Mouse (Mus musculus) liver, adult (tissue): ENCODE data around the gene Cmtm1.
"Not testable (repeated sequence)": the region's sequence is repeated elsewhere in the genome, so short reads cannot be mapped to it uniquely, and the experiment has no call there.

Experiments used
- GATA4 ChIP-seq: IDR thresholded peaks from 2 replicates; pipeline ENCODE4 v1.6.1; 2014; ENCODE audit warnings: mild to moderate bottlenecking, low read length; ENCODE audit not compliant: insufficient replicate concordance

Cmtm1 gene

DNA sequence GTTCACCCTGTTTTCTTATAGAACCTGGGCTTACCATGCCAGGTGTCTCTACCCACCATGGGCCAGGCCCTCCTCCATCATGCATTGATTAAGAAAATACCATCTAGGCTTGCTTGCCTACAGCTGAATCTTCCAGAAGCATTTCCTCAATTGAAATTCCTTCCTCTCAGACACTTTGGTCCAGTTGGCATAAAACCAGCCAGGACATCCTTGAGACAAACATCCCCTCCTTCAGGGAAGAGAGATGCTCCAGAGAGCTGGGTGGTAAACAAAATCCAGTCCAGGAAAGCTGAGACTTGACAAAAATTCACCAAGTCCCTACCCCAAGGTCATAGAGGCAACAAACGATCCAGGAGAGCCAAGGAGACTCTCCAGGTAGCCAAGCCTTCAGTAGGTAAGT, 24.3 kb upstream of the Cmtm1 start:
- TF ChIP-seq GATA4, result no peak

DNA sequence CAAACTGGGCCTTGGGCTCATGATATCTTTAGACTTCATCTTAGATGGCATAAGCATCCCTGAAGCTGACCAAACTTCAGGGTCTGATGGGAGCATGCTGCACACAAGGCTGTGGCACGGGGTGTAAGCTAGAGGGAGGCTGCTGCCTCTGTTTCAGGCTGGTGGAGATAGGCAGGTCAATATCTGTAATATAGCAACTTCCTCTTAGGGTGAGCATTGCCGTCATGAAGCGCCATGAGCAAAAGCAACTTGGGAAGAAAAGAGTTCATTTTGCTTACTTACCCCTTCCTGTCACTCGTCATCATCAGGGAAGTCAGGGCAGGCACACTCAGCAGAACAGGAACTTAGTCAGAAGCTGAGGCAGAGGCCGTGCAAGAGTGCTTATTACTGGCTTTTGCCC, 23.8 kb upstream of the Cmtm1 start:
- no peak for TF ChIP-seq GATA4

DNA sequence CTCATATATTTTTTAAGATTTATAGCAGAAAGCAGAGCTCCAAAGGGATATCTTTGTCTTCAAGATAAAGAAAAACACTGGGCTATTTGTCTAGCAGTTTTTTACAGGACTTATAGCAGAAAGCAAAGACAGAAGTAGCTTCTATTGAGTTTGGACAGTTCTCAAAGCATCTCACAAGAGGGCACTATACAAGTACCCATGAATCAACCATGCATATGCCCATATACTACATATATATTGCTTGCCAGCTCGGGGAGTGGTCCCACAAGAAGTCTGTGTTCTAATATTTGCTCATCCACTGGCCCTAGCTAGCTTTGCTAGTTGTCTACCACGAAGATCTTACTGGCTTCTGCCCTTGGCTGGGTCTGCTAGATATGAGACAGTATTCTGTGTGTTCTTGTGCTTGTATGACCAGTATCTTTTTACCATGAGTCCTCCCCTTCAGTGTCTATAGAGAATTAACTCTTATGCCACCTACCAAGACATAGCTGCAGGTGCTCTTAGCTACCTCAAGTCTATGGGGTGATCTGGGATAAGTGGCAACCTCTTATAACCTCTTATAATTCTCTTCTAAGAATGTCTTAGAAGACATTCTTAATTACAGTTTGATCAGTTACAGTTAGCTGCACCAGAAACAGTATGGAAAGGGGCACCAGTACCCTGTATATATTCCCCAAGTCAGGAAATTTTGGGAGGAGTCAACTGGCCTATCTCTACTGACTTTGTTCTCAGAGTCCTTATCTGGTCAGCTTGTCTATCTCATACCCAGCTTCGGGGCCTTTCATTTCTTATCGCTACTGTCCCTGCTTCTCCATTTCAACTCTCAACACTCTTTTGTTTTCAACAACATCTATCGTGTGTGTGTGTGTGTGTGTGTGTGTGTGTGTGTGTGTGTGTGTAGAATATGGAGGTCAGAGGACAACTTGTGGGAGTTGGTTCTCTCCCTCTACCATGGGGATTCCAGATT, 23.0 kb upstream of the Cmtm1 start:
- TF ChIP-seq GATA4, result no peak

DNA sequence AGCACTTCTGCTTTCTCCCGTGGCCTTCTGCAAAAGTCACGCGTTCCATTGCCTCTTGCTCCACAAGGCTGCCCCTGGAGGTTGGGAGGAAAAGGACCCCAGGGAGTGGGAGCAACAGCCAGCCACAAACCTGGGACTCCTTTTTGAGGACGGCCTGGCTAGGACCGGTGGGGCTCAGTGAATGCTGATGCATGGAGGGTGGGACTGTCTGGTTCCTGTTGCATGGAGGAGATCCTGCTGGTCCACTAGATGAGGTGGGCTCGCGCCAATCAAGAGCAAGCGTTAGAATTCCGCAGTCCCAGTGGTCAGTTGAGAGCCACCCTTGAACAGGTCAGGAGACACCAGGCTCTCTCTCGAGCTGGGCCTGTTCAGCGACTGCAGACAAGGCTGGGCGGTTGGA, 12.0 kb upstream of the Cmtm1 start, which contains the start of gene Cmtm2b:
Cmtm2b (plus strand) TSS at position 301 of the 400 bp plus-strand sequence.
- not testable (repeated sequence) for TF ChIP-seq GATA4

DNA sequence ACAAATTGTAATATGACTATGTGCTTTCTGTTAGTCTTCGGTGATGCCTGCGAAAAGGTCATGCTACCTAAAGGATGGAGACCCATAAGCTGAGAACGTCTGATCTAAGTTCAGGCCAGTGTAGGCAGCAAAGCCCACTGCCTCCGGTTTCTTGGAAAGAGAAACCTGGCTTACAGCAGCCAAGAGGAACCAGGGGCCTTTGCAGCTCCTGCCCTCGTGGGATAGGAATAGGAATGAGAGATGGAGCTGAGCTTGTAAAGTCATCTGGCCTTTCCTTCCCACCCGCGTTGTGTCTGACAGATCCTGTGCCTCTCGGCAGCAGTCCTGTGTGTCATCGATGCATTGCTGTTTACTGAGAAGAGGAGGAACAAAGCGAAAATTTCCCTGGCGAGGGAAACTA, 11.3 kb upstream of the Cmtm1 start, which contains the start of gene Gm11020:
Gm11020 (plus strand) TSS at position 301 of the 400 bp plus-strand sequence.
- TF ChIP-seq GATA4, result not testable (repeated sequence)

DNA sequence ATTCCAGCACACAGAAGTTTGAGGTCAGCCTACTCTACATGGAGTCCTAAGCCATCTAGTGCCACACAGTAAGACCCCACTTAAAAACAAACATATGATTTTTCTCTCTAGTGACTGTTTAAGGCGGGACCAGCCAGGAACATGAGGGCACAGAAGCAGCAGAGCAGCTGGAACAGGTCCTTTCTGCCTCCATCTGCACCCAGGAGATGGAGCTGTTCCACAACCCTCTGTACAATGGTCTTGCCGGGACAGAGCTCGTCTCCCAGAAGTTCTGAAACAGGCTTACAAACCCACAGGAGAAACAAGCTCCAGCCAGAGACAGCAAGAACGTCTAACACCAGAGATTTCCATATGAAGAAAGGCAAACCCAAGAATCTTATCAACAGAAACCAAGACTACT, 3.4 kb upstream of the Cmtm1 start:
- TF ChIP-seq GATA4, result no peak

DNA sequence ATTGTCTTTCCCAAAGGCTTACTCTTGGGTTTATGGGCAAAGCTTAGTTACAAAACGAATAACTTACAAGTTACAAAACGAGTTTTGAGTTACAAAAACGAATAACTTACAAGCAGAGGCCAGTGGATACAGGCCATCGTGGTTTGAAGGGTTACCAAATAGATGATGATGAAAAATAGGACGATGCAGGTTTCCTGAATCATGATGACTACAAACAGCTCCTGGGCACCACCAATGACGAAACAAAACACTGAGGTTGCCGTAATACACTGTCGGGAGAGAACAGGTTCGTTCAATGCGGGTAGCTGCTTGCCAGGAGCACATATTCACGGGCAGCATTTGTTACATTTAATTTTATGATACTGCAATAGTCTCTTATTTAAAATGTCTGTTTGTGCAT, 5.0 kb downstream of the Cmtm1 start:
- no peak for TF ChIP-seq GATA4

DNA sequence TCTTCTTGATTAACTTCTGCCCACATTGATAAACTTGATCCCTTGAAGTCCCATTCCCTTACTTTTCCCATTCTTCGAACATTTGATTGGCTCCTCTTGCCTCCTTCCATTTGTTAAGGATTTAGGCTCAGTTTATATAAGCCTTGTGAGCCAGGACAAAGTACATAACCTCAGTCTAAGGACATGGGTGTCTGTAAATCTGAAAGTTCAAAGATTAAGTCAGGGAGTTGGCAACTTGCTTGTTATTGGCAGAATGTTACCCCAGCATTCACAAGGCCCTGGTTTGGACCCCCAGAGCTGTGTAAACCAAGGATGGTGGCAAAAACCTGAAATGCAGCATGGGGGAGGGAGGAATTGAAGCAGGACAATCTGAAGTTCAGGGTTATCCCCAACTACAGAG, 15.5 kb downstream of the Cmtm1 start:
- no peak for TF ChIP-seq GATA4

DNA sequence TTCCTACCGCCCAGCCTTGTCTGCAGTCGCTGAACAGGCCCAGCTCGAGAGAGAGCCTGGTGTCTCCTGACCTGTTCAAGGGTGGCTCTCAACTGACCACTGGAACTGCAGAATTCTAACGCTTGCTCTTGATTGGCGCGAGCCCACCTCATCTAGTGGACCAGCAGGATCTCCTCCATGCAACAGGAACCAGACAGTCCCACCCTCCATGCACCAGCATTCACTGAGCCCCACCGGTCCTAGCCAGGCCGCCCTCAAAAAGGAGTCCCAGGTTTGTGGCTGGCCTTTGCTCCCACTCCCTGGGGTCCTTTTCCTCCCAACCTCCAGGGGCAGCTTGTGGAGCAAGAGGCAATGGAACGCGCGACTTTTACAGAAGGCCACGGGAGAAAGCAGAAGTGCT, 16.9 kb downstream of the Cmtm1 start, which contains the start of gene Cmtm2a:
Cmtm2a (minus strand) TSS at position 101 of the 400 bp plus-strand sequence.
- TF ChIP-seq GATA4, result not testable (repeated sequence)

DNA sequence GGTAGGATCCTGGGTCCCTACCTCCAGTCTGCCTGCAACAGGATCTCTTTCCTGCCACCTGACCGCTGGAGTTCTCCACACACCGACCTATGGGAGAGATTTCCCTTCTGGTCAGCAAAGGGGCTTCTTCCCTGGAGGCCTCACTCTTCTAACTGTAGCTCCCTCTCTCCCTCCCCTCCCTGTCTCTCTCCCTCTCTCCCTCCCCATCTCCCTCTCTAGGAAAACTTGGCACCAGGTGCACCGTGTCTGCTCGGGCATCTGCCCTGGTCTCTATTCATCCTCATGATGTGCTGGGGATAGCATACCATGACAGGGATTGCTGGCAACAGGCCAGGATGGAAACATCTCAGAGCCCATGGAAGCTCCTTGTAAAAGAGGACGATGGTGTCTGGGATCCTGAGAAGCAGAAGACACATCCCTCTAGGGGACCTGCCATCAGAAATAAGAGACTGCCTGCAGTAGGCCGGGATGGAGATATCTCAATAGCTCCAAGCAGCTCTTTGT, 41.0 kb downstream of the Cmtm1 start:
- TF ChIP-seq GATA4, result no peak

DNA sequence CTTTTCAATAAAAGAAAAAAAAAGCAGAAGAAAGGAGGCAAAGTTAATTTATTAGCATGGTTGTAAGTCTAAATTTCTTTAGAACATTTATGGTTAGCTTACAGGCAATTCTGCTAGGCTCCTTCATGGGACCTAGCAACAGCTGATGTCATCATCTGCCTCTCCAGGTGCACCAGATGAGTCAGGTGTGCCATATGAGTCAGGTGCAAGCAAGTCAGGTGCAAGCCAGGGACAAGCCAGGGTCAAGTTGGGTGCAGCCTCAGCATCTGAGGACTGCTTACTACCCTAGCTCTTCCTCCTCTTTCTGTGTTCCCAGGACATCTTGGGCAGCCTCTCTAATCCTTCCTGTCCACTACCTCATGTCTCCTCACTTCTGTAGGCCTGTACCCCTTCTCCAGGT, 41.6 kb downstream of the Cmtm1 start:
- no peak for TF ChIP-seq GATA4

DNA sequence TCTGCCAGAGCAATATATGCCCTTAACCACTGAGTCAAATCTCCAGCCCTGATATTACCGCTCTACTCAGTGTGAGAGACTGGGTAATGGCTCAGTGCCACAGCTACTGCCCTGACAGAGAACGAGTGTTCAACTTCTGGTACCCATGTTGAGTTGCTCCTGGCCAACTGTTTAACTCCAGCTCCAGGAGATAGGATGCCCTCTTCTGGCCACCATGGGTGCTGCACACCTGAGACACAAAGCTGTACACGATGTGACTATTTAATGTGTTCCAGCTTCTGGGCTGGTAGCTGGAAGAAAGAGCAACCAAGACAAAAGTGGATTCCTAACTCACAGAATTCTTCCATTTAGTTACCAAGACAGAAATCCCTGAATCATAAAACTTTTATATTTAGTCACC, 56.9 kb downstream of the Cmtm1 start:
- TF ChIP-seq GATA4, result no peak

DNA sequence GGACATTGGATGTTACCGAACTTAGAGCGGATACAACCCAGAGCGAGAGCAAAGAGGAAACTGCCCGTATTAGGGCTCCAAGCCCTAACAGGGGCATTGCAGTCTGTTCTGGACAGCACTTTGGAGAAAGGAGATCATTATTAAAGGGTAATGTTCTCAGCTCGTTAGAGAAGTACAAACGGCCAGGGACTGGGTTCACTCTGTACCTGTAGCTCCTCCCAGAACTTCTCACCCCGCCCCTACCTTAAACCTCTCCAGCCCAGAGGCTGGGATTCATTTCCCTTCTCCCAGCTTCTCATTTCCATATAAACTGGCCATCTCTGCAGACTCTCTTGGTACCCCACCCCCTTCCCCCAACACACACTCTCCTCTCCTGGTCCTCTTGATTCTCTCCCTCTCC, 58.5 kb downstream of the Cmtm1 start:
- TF ChIP-seq GATA4, result no peak

DNA sequence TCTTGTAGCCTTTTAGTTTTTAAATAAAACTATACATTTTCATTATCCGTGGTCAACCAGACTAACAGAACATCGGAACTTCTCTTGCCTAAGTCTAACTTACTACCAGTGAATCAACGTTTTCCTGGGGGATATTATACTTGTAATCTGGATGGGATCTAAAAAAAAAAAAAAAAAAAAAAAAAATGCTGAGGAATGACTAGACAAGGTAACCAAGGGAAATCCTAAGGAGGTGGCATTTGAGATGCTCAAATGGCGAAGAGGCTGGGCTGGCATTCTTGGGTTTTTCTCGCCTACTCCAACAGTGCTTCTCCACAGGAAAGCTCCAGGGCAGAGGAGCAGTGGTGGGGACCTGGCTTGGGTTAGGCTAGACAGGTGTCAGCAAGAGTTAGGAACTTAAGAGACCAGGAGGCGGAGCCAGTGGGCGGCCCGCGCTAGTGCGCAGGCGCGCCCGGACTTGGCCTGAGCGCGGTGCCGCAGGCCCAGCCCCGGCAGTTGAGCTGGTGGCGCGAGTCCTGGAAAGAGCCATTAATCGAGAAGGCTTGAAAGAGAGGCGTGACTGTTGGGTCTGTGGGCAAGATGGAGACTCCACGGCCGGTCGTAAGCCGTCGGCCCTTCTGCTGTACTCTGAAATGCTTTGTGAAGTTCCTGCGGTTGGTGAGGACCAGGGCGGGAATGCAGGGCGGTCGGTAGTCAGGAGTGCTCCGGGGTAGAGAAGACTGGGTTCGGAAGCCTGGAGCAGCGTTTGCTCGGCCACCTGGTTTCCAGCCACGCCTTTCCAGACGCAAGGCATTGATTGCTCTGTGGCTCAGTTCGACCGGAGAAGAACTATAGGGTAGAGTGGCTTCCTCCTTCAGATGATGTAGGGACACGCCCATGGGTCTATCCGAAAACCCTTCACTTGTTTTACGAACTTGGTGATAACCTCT, 59.2 kb downstream of the Cmtm1 start, which contains the start of gene Cklf:
Cklf (plus strand) TSS at position 423 of the 929 bp plus-strand sequence.
- no peak; the same call in 1 of the 2 replicates for TF ChIP-seq GATA4

DNA sequence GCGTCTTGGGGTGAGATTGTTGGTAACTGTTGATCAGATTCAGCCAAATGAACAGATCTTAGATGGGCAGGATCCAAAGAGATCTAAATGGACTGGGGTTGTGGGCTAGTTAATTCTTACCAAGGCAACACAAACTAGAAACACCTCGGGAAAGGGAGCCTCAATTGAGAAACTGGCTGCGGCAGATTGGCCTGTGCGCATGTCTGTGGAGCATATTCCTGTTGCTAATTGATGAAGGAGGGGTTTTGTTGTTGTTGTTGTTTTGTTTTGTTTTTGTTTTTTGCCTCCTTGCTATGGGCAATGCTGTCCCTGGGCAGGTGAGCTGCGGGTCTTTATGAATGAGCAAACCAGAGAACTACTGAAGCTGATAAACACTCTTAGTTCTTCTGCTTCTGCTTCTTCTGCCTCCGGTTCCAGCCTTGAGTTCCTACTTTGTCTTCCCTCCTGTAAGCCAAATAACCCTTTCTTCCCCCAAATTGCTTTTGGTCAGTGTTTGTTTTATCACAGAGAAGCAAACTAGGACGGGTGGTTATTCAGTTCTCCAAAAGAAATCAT, 60.4 kb downstream of the Cmtm1 start:
- TF ChIP-seq GATA4, result no peak
